8 mouse cellular contexts compared by ENCODE assay signal in the genomic region with DNA sequence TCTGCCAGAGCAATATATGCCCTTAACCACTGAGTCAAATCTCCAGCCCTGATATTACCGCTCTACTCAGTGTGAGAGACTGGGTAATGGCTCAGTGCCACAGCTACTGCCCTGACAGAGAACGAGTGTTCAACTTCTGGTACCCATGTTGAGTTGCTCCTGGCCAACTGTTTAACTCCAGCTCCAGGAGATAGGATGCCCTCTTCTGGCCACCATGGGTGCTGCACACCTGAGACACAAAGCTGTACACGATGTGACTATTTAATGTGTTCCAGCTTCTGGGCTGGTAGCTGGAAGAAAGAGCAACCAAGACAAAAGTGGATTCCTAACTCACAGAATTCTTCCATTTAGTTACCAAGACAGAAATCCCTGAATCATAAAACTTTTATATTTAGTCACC. TPM values are rescaled to one million over a fixed set of nuclear protein-coding genes. Genes with fewer than 3 reads are reported as not detected.
DNase-seq lines count a peak whose midpoint lies in the region; ATAC-seq and TF ChIP-seq lines count a peak whose summit lies in the region.
"Had no signal": no experiment of that assay in that cellular context is flagged by ENCODE, and none has a peak within 500 bp of the region (broad histone marks: within the 10 kb centered on the region; RNA-seq: fewer than 3 reads in every experiment).

No protein-coding gene starts in this region.

- no peaks in the 10 kb centered on the region for H3K79me2 ChIP-seq in liver, adult 2 months (ENCODE audit: control insufficient read depth, insufficient read depth, low read length)

- H3K4me3 ChIP-seq in liver, embryonic 12.5 days = no peak overlapping the region
- H3K4me3 ChIP-seq in liver, adult 2 months (ENCODE audit: insufficient read depth, low read depth, low read length) = no peak overlapping the region

- H3K9ac ChIP-seq in liver, embryonic 12.5 days = no peak overlapping the region
- no peak overlapping the region for H3K9ac ChIP-seq in liver, adult 2 months (ENCODE audit: low read depth, low read length)

- peaks cover 27% of the 10 kb centered on the region for H3K4me1 ChIP-seq in liver, embryonic 12.5 days
- peaks cover 2% of the 10 kb centered on the region; the same call in 1 of the 2 replicates for H3K4me1 ChIP-seq in liver, adult 2 months (ENCODE audit: control insufficient read depth, insufficient read depth, low read length)

- no peaks in the 10 kb centered on the region for H3K9me3 ChIP-seq in liver, embryonic 12.5 days (replicated peaks)

- H3K4me2 ChIP-seq in liver, embryonic 12.5 days = no peak overlapping the region

- 63% methylated on average over 3 of the region's 3 CpGs for WGBS in liver, embryonic 12.5 days (ENCODE audit: insufficient replicate concordance)
- 80% methylated on average over 3 of the region's 3 CpGs for WGBS in liver, adult 2 months

- no peak for TF ChIP-seq POLR2A in liver, adult 2 months (IDR thresholded peaks at IDR 0.05; ENCODE audit: extremely low read depth, insufficient read depth, low read length)

- peak; percentile 60 for DNase-seq in liver
- DNase-seq in ZHBTc4 (ENCODE audit: low read depth, low spot score) = peak; percentile 82
- DNase-seq in liver, adult 2 months (ENCODE audit: extremely low read depth, low read depth, low spot score) = peak; percentile 16
- DNase-seq in testis, postnatal 10 days (ENCODE audit: low spot score) = peak; percentile 55
- no peak for DNase-seq in gastrocnemius, adult 8-10 months (ENCODE audit: low spot score in 2 of 2)
- DNase-seq in urinary bladder, postnatal 10 days (ENCODE audit: low spot score) = no peak

- no peak for ATAC-seq in liver, embryonic 12.5 days

- no peaks in the 10 kb centered on the region for H3K27me3 ChIP-seq in liver, embryonic 12.5 days (replicated peaks)
- H3K27me3 ChIP-seq in liver, adult 2 months (ENCODE audit: control insufficient read depth, insufficient read depth, low read length) = no peaks in the 10 kb centered on the region

- peaks cover 10% of the 10 kb centered on the region for H3K36me3 ChIP-seq in liver, embryonic 12.5 days
- H3K36me3 ChIP-seq in liver, adult 2 months (ENCODE audit: control insufficient read depth, insufficient read depth, low read length) = no peaks in the 10 kb centered on the region

- TF ChIP-seq CTCF in liver, adult 2 months (IDR thresholded peaks at IDR 0.05; ENCODE audit: low read depth, low read length) = peak; percentile 46; the same call in 1 of the 2 replicates

- H3K27ac ChIP-seq in liver, embryonic 12.5 days = no peak overlapping the region
- no peak overlapping the region for H3K27ac ChIP-seq in liver, adult 2 months (replicated peaks; ENCODE audit: insufficient read depth, low read depth, low read length)

RNA-seq across cellular contexts. Expression of a gene that starts 2.4 kb away (rescaled TPM):
- polyA plus RNA-seq in liver, embryonic 12.5 days (2016; fragmentation: Nextera tagmentation; extraction: Ambion mirVana) = 20.6 and 21.6 TPM in 2 replicates
- total RNA-seq in liver, adult 2 months (2014; rRNA removed) = 1.9 and 2.1 TPM in 2 replicates
- polyA plus RNA-seq in liver, adult 2 months (2012; rRNA removed) = 1.4 and 2.0 TPM in 2 replicates
- 1 to 10 TPM in 2 of 4 experiments, under 1 TPM in 2; 0.75 to 1.8 (median 1.2) TPM for total RNA-seq in gastrocnemius, adult 8-10 months (2022)

RNA-seq across cellular contexts. Expression of a gene that starts 4.7 kb away (rescaled TPM):
- polyA plus RNA-seq in liver, embryonic 12.5 days (2016; fragmentation: Nextera tagmentation; extraction: Ambion mirVana) = 8.1 and 9.1 TPM in 2 replicates
- 14.5 and 16.6 TPM in 2 replicates for total RNA-seq in liver, adult 2 months (2014; rRNA removed)
- 14.4 and 18.8 TPM in 2 replicates for polyA plus RNA-seq in liver, adult 2 months (2012; rRNA removed)
- 1 to 10 TPM; 2.9 to 4.2 (median 3.9) TPM for total RNA-seq in gastrocnemius, adult 8-10 months (2022)

RNA-seq across cellular contexts. Expression of a gene that starts 40.0 kb away (rescaled TPM):
- not detected in 2 replicates for polyA plus RNA-seq in liver, embryonic 12.5 days (2016; fragmentation: Nextera tagmentation; extraction: Ambion mirVana)
- not detected in 2 replicates for total RNA-seq in liver, adult 2 months (2014; rRNA removed)
- polyA plus RNA-seq in liver, adult 2 months (2012; rRNA removed) = not detected in 2 replicates
- not detected for total RNA-seq in gastrocnemius, adult 8-10 months (2022)
- polyA plus RNA-seq: limb, embryonic 14.5 days had no signal

RNA-seq across cellular contexts. Expression of a gene that starts 56.9 kb away (rescaled TPM):
- not detected in 2 replicates for polyA plus RNA-seq in liver, embryonic 12.5 days (2016; fragmentation: Nextera tagmentation; extraction: Ambion mirVana)
- not detected in 2 replicates for total RNA-seq in liver, adult 2 months (2014; rRNA removed)
- not detected in 2 replicates for polyA plus RNA-seq in liver, adult 2 months (2012; rRNA removed)
- not detected for total RNA-seq in gastrocnemius, adult 8-10 months (2022)
- polyA plus RNA-seq: limb, embryonic 14.5 days had no signal

RNA-seq across cellular contexts. Expression of a gene that starts 56.9 kb away (rescaled TPM):
- polyA plus RNA-seq in liver, embryonic 12.5 days (2016; fragmentation: Nextera tagmentation; extraction: Ambion mirVana) = not detected in 2 replicates
- total RNA-seq in liver, adult 2 months (2014; rRNA removed) = not detected in 2 replicates
- not detected in 2 replicates for polyA plus RNA-seq in liver, adult 2 months (2012; rRNA removed)
- total RNA-seq in gastrocnemius, adult 8-10 months (2022) = not detected
- polyA plus RNA-seq: limb, embryonic 14.5 days had no signal

Comparison
In these comparisons a context has a peak if more than half of its experiments do, and no peak if none do; other contexts are left out.
1. DNase-seq: peak in liver (single experiment), ZHBTc4 (single experiment), liver, adult 2 months (single experiment) and testis, postnatal 10 days (single experiment); none in gastrocnemius, adult 8-10 months (0 of 2) and urinary bladder, postnatal 10 days (single experiment).